Mouse (Mus musculus) intestine, postnatal 0 days (tissue): Measurements from ENCODE around the gene Slc38a5. TPM values are rescaled to one million over a fixed set of nuclear protein-coding genes. Genes with fewer than 3 reads are reported as not detected.
"Not testable (repeated sequence)": the region's sequence is repeated elsewhere in the genome, so short reads cannot be mapped to it uniquely, and the experiment has no call there.

Experiments used
- ATAC-seq: fragments of 200-750 bp; cut with Nextera tagmentation; 2 replicates; pipeline ENCODE4 v1.8.0; 2017; ENCODE audit warnings: mild to moderate bottlenecking, moderate TSS enrichment, moderate library complexity
- H3K27ac ChIP-seq: fragments of 300-500 bp; sonication (generic); 2 replicates; pipeline ENCODE4 v1.5.1; 2014; ENCODE audit warnings: mild to moderate bottlenecking, low read depth, low read length, moderate library complexity
- H3K27me3 ChIP-seq: fragments of 300-500 bp; sonication (generic); replicated peaks from 2 replicates; pipeline ENCODE4 v1.6.1; 2014; ENCODE audit warnings: low read length, mixed read lengths; ENCODE audit not compliant: control insufficient read depth, insufficient read depth
- H3K36me3 ChIP-seq: fragments of 300-500 bp; sonication (generic); 2 replicates; pipeline ENCODE4 v1.6.1; 2014; ENCODE audit warnings: mild to moderate bottlenecking, moderate library complexity; ENCODE audit not compliant: control insufficient read depth, insufficient read depth
- H3K4me1 ChIP-seq: fragments of 300-500 bp; sonication (generic); replicated peaks from 2 replicates; pipeline ENCODE4 v1.6.1; 2014; ENCODE audit warnings: antibody characterized with exemption, low read length, mixed read lengths; ENCODE audit not compliant: control insufficient read depth, insufficient read depth
- H3K4me2 ChIP-seq: fragments of 300-500 bp; sonication (generic); replicated peaks from 2 replicates; pipeline ENCODE4 v1.6.1; 2014; ENCODE audit warnings: low read depth, mild to moderate bottlenecking, moderate library complexity
- H3K4me3 ChIP-seq: fragments of 300-500 bp; sonication (generic); 2 replicates; pipeline ENCODE4 v1.5.1; 2014; ENCODE audit warnings: low read depth, low read length
- H3K9ac ChIP-seq: fragments of 300-500 bp; sonication (generic); 2 replicates; pipeline ENCODE4 v1.6.1; 2014; ENCODE audit warnings: mild to moderate bottlenecking, low read depth, low read length
- H3K9me3 ChIP-seq: fragments of 300-500 bp; sonication (generic); 2 replicates; pipeline ENCODE4 v1.6.1; 2016; ENCODE audit warnings: mixed run types; ENCODE audit not compliant: control insufficient read depth
- CTCF ChIP-seq: sonication (generic); IDR thresholded peaks from 2 replicates; pipeline ENCODE4 v1.5.1; 2016; ENCODE audit warnings: low read depth, mild to moderate bottlenecking, control low read depth, antibody characterized with exemption, moderate library complexity
- WGBS: fragments of 180-500 bp; shearing (Covaris S2); extraction: QIAGEN DNeasy Blood & Tissue Kit; methylation state at CpG from one replicate; pipeline ENCODE4 v1.1.7; 2014; 5-methylcytosine and 5-hydroxymethylcytosine counted together
- polyA plus RNA-seq: library from polyadenylated mRNA; unstranded; fragments of >200 nt; fragmentation: Nextera tagmentation; extraction: Ambion mirVana; gene quantifications from 2 replicates; pipeline ENCODE4 v1.2.1, GENCODE M21; 2015

Gene Slc38a5
- polyA plus RNA-seq, 1 experiment from 2014 or later = 1.3 TPM

GRCm38 (mm10) chrX:8288621-8289020 is 17.7 kb downstream of the Slc38a5 start:
- 83% methylated on average over 5 of the region's 5 CpGs for WGBS
- no peaks in the 10 kb centered on the region for H3K4me1 ChIP-seq
- no peak overlapping the region for H3K4me3 ChIP-seq
- H3K9ac ChIP-seq = no peak overlapping the region
- no peak overlapping the region for H3K4me2 ChIP-seq
- H3K9me3 ChIP-seq = no peaks in the 10 kb centered on the region
- no peak for ATAC-seq
- no peaks in the 10 kb centered on the region for H3K36me3 ChIP-seq
- H3K27me3 ChIP-seq = no peaks in the 10 kb centered on the region
- no peak overlapping the region for H3K27ac ChIP-seq
- TF ChIP-seq CTCF = no peak

GRCm38 (mm10) chrX:8309302-8309701 is 38.4 kb downstream of the Slc38a5 start:
- TF ChIP-seq CTCF = no peak
- no peak for ATAC-seq
- no peaks in the 10 kb centered on the region for H3K36me3 ChIP-seq

GRCm38 (mm10) chrX:8314905-8315304 is 44.0 kb downstream of the Slc38a5 start:
- not testable (repeated sequence) for H3K27ac ChIP-seq, H3K4me2 ChIP-seq, H3K27me3 ChIP-seq, ATAC-seq, H3K4me1 ChIP-seq, H3K9me3 ChIP-seq, H3K9ac ChIP-seq, H3K36me3 ChIP-seq, H3K4me3 ChIP-seq
- TF ChIP-seq CTCF = peak; percentile 58
- 11% methylated on average over 7 of the region's 7 CpGs for WGBS

More at GRCm38 (mm10) chrX:8309302-8309701, 38.4 kb downstream of the Slc38a5 start:
- 40% methylated on average over 1 of the region's 1 CpGs for WGBS
- H3K4me2 ChIP-seq = no peak overlapping the region
- H3K27ac ChIP-seq = no peak overlapping the region
- H3K27me3 ChIP-seq = no peaks in the 10 kb centered on the region
- H3K9ac ChIP-seq = no peak overlapping the region
- H3K4me3 ChIP-seq = no peak overlapping the region
- no peaks in the 10 kb centered on the region for H3K4me1 ChIP-seq
- H3K9me3 ChIP-seq = no peaks in the 10 kb centered on the region

- no peak for ATAC-seq
- no peaks in the 10 kb centered on the region for H3K9me3 ChIP-seq
- 60% methylated on average over 2 of the region's 2 CpGs for WGBS
These were observed 56.2 kb downstream of the Slc38a5 start, which contains the start of gene Ssxb10 for GRCm38 (mm10) chrX:8327124-8327523. Gene Ssxb10, plus strand, starts transcription at chrX:8327424.

More at GRCm38 (mm10) chrX:8327124-8327523, 56.2 kb downstream of the Slc38a5 start, which contains the start of gene Ssxb10:
- Histone ChIP-seq H3K36me3 (no peaks in the 10 kb centered on the region), H3K27me3 (no peaks in the 10 kb centered on the region), H3K27ac (no peak within 1 kb of the TSS), H3K9ac (no peak within 1 kb of the TSS), H3K4me2 (no peak within 1 kb of the TSS), H3K4me1 (no peaks in the 10 kb centered on the region), H3K4me3 (no peak within 1 kb of the TSS)
- TF ChIP-seq CTCF = no peak

Other genes starting within 250 kb of the Slc38a5 start
- 15.5 and 16.5 TPM in 2 replicates for gene Suv39h1, start 196.4 kb upstream of the Slc38a5 start, polyA plus RNA-seq
- gene Was, start 180.6 kb upstream of the Slc38a5 start, polyA plus RNA-seq = 0.34 and 0.48 TPM in 2 replicates
- gene Wdr13, start 138.2 kb upstream of the Slc38a5 start, polyA plus RNA-seq = 10.1 and 13.6 TPM in 2 replicates
- 591 and 623 TPM in 2 replicates for gene Rbm3, start 125.3 kb upstream of the Slc38a5 start, polyA plus RNA-seq
- 4.0 and 4.5 TPM in 2 replicates for gene Tbc1d25, start 95.0 kb upstream of the Slc38a5 start, polyA plus RNA-seq
- gene Ebp, start 77.6 kb upstream of the Slc38a5 start, polyA plus RNA-seq = 67.1 and 73.3 TPM in 2 replicates
- 4.3 TPM in 2 replicates for gene Porcn, start 64.6 kb upstream of the Slc38a5 start, polyA plus RNA-seq
- 13.1 and 14.1 TPM in 2 replicates for gene Ftsj1, start 18.7 kb upstream of the Slc38a5 start, polyA plus RNA-seq
- gene Ssxb10, start 56.3 kb downstream of the Slc38a5 start, polyA plus RNA-seq = not detected in 2 replicates
- not detected in 2 replicates for gene Ssxb9, start 95.8 kb downstream of the Slc38a5 start, polyA plus RNA-seq
- gene Ssxb1, start 142.2 kb downstream of the Slc38a5 start, polyA plus RNA-seq = not detected in 2 replicates
- not detected in 2 replicates for gene Ssxb2, start 190.6 kb downstream of the Slc38a5 start, polyA plus RNA-seq